Mouse (Mus musculus) midbrain, embryonic 16.5 days (tissue): ENCODE results near the gene Larp4b. TPM values are rescaled to one million over a fixed set of nuclear protein-coding genes. Genes with fewer than 3 reads are reported as not detected.

ENCODE experiments used
- ATAC-seq: fragments of 200-750 bp; cut with Nextera tagmentation; 2 replicates; pipeline ENCODE4 v1.8.0; 2017; ENCODE audit warnings: moderate TSS enrichment
- H3K27ac ChIP-seq: fragments of 300-500 bp; sonication (generic); 2 replicates; pipeline ENCODE4 v1.5.1; 2014; ENCODE audit warnings: mild to moderate bottlenecking, low read length, mixed read lengths
- H3K27me3 ChIP-seq: fragments of 300-500 bp; sonication (generic); 2 replicates; pipeline ENCODE4 v1.6.1; 2014; ENCODE audit warnings: low read depth, low read length, mixed read lengths; ENCODE audit not compliant: control insufficient read depth, insufficient read depth
- H3K36me3 ChIP-seq: fragments of 300-500 bp; sonication (generic); 2 replicates; pipeline ENCODE4 v1.6.1; 2014; ENCODE audit warnings: mild to moderate bottlenecking, low read length, moderate library complexity, mixed read lengths; ENCODE audit not compliant: control insufficient read depth, insufficient read depth
- H3K4me1 ChIP-seq: fragments of 300-500 bp; sonication (generic); 2 replicates; pipeline ENCODE4 v1.6.1; 2014; ENCODE audit warnings: mild to moderate bottlenecking, low read length, mixed read lengths; ENCODE audit not compliant: control insufficient read depth, insufficient read depth
- H3K4me2 ChIP-seq: fragments of 300-500 bp; sonication (generic); 2 replicates; pipeline ENCODE4 v1.6.1; 2014; ENCODE audit warnings: mild to moderate bottlenecking, low read length, mixed read lengths
- H3K4me3 ChIP-seq: fragments of 300-500 bp; sonication (generic); 2 replicates; pipeline ENCODE4 v1.5.1; 2014; ENCODE audit warnings: low read depth, mild to moderate bottlenecking, low read length, moderate library complexity, mixed read lengths
- H3K9ac ChIP-seq: fragments of 300-500 bp; sonication (generic); 2 replicates; pipeline ENCODE4 v1.6.1; 2014; ENCODE audit warnings: low read depth, low read length, mixed read lengths
- H3K9me3 ChIP-seq: fragments of 300-500 bp; sonication (generic); replicated peaks from 2 replicates; pipeline ENCODE4 v1.6.1; 2014; ENCODE audit warnings: mild to moderate bottlenecking, low read length, mixed read lengths; ENCODE audit not compliant: control insufficient read depth, poor library complexity, severe bottlenecking
- WGBS: fragments of 180-500 bp; shearing (Covaris S2); extraction: QIAGEN DNeasy Blood & Tissue Kit; methylation state at CpG from one replicate; pipeline ENCODE4 v1.1.7; 2014; 5-methylcytosine and 5-hydroxymethylcytosine counted together
- polyA plus RNA-seq: library from polyadenylated mRNA; unstranded; fragments of >200 nt; fragmentation: Nextera tagmentation; extraction: Ambion mirVana; gene quantifications from 2 replicates; pipeline ENCODE4 v1.2.1, GENCODE M21; 2015

Larp4b gene
- polyA plus RNA-seq, 1 experiment from 2014 or later = 42.6 TPM

- H3K9me3 ChIP-seq = no peaks in the 10 kb centered on the region
- H3K9ac ChIP-seq = no peak overlapping the region
- H3K36me3 ChIP-seq = peaks cover 33% of the 10 kb centered on the region
- H3K27me3 ChIP-seq = no peaks in the 10 kb centered on the region
- no peaks in the 10 kb centered on the region for H3K4me1 ChIP-seq
- WGBS = 95% methylated on average over 10 of the region's 10 CpGs
- H3K4me3 ChIP-seq = no peak overlapping the region
- no peak overlapping the region for H3K27ac ChIP-seq
- ATAC-seq = no peak
- H3K4me2 ChIP-seq = no peak overlapping the region
Measured at GRCm38 (mm10) chr13:9159282-9159681, 65.6 kb downstream of the Larp4b start.

- WGBS = over 99% methylated on average over 4 of the region's 4 CpGs
- no peak overlapping the region for H3K27ac ChIP-seq
- no peak overlapping the region for H3K9ac ChIP-seq
- H3K4me2 ChIP-seq = no peak overlapping the region
- H3K9me3 ChIP-seq = no peaks in the 10 kb centered on the region
- H3K27me3 ChIP-seq = no peaks in the 10 kb centered on the region
- no peak overlapping the region for H3K4me3 ChIP-seq
- H3K36me3 ChIP-seq = peaks cover 34% of the 10 kb centered on the region
- no peak for ATAC-seq
- no peaks in the 10 kb centered on the region for H3K4me1 ChIP-seq
Measured at GRCm38 (mm10) chr13:9162888-9163287, 69.2 kb downstream of the Larp4b start.

GRCm38 (mm10) chr13:9167842-9168241, 74.2 kb downstream of the Larp4b start:
- no peaks in the 10 kb centered on the region for H3K9me3 ChIP-seq
- H3K36me3 ChIP-seq = peaks cover 24% of the 10 kb centered on the region
- H3K27ac ChIP-seq = no peak overlapping the region
- H3K27me3 ChIP-seq = no peaks in the 10 kb centered on the region
- no peaks in the 10 kb centered on the region for H3K4me1 ChIP-seq
- H3K4me3 ChIP-seq = no peak overlapping the region
- WGBS = 85% methylated on average over 3 of the region's 3 CpGs
- H3K9ac ChIP-seq = no peak overlapping the region
- no peak overlapping the region for H3K4me2 ChIP-seq
- ATAC-seq = no peak

- no peak overlapping the region for H3K9ac ChIP-seq
- no peak overlapping the region for H3K27ac ChIP-seq
- WGBS = 91% methylated on average over 6 of the region's 6 CpGs
- ATAC-seq = no peak
- H3K27me3 ChIP-seq = no peaks in the 10 kb centered on the region
- H3K36me3 ChIP-seq = peaks cover 24% of the 10 kb centered on the region
- H3K4me3 ChIP-seq = no peak overlapping the region
- H3K9me3 ChIP-seq = no peaks in the 10 kb centered on the region
- no peaks in the 10 kb centered on the region for H3K4me1 ChIP-seq
- H3K4me2 ChIP-seq = no peak overlapping the region
Measured at GRCm38 (mm10) chr13:9169616-9170015, 75.9 kb downstream of the Larp4b start.

GRCm38 (mm10) chr13:9170726-9171125, 77.0 kb downstream of the Larp4b start:
- ATAC-seq = no peak
- no peak overlapping the region for H3K4me3 ChIP-seq
- no peaks in the 10 kb centered on the region for H3K27me3 ChIP-seq
- 87% methylated on average over 16 of the region's 16 CpGs for WGBS
- no peaks in the 10 kb centered on the region for H3K4me1 ChIP-seq
- peaks cover 20% of the 10 kb centered on the region for H3K36me3 ChIP-seq
- H3K4me2 ChIP-seq = no peak overlapping the region
- H3K27ac ChIP-seq = no peak overlapping the region
- no peak overlapping the region for H3K9ac ChIP-seq
- H3K9me3 ChIP-seq = no peaks in the 10 kb centered on the region

GRCm38 (mm10) chr13:9173414-9173813, 79.7 kb downstream of the Larp4b start:
- H3K4me1 ChIP-seq = no peaks in the 10 kb centered on the region
- H3K4me2 ChIP-seq = no peak overlapping the region
- H3K9me3 ChIP-seq = no peaks in the 10 kb centered on the region
- 90% methylated on average over 3 of the region's 3 CpGs for WGBS
- H3K27ac ChIP-seq = no peak overlapping the region
- no peaks in the 10 kb centered on the region for H3K27me3 ChIP-seq
- peaks cover 9% of the 10 kb centered on the region for H3K36me3 ChIP-seq
- no peak overlapping the region for H3K9ac ChIP-seq
- no peak overlapping the region for H3K4me3 ChIP-seq
- ATAC-seq = no peak

- WGBS = 95% methylated on average over 5 of the region's 5 CpGs
- no peak for ATAC-seq
Measured at GRCm38 (mm10) chr13:9175171-9175570, 81.5 kb downstream of the Larp4b start.

GRCm38 (mm10) chr13:9178270-9178669, 84.6 kb downstream of the Larp4b start:
- 0 out of 2 replicates have a peak, but pooled peaks cover 2% of the 10 kb centered on the region for H3K36me3 ChIP-seq
- H3K9ac ChIP-seq = no peak overlapping the region
- WGBS = 90% methylated on average over 4 of the region's 4 CpGs
- no peak overlapping the region for H3K27ac ChIP-seq
- no peaks in the 10 kb centered on the region for H3K9me3 ChIP-seq
- H3K4me1 ChIP-seq = no peaks in the 10 kb centered on the region
- H3K4me3 ChIP-seq = no peak overlapping the region
- no peak overlapping the region for H3K4me2 ChIP-seq
- no peaks in the 10 kb centered on the region for H3K27me3 ChIP-seq
- no peak for ATAC-seq

More at GRCm38 (mm10) chr13:9175171-9175570, 81.5 kb downstream of the Larp4b start:
- H3K4me2 ChIP-seq = no peak overlapping the region
- no peaks in the 10 kb centered on the region for H3K9me3 ChIP-seq
- no peak overlapping the region for H3K27ac ChIP-seq
- H3K27me3 ChIP-seq = no peaks in the 10 kb centered on the region
- no peak overlapping the region for H3K9ac ChIP-seq
- no peak overlapping the region for H3K4me3 ChIP-seq
- peaks cover 7% of the 10 kb centered on the region for H3K36me3 ChIP-seq
- H3K4me1 ChIP-seq = no peaks in the 10 kb centered on the region

- Histone ChIP-seq H3K4me2 (no peak overlapping the region), H3K9me3 (no peaks in the 10 kb centered on the region), H3K4me1 (no peaks in the 10 kb centered on the region), H3K27ac (no peak overlapping the region), H3K9ac (no peak overlapping the region), H3K36me3 (0 out of 2 replicates have a peak, but pooled peaks cover 2% of the 10 kb centered on the region), H3K27me3 (no peaks in the 10 kb centered on the region), H3K4me3 (no peak overlapping the region)
- ATAC-seq = no peak
- 65% methylated on average over 3 of the region's 3 CpGs for WGBS
Measured at GRCm38 (mm10) chr13:9178718-9179117, 85.0 kb downstream of the Larp4b start.
